Mouse (Mus musculus): ENCODE results near the gene Shank2. TPM values are rescaled to one million over a fixed set of nuclear protein-coding genes. Genes with fewer than 3 reads are reported as not detected.

The Shank2 gene
- total and polyA plus RNA-seq, 3 experiments, result not detected

DNA sequence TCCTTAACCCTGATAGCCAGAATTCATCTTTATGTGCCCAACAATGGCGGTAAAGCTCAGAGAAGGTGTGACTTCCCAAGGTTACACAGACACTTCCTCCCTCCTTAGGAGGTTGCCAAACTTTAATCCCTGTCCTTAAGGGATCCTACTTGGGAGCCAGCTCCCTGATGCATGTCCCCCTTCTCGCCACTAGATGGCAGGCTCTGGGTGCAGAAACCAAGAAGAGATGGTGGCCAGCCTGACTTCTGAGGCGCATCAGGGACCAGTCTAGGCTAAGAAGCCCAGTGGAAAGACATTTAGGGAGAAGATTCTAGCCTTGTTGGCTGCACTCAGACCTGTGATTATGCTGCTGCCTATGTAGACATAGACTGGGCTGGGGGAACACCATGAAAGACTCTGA is 215.5 kb downstream of the Shank2 start:
- no peaks in the 10 kb centered on the region for H3K9me3 ChIP-seq (replicated peaks; ENCODE audit: insufficient read depth, low read length)
- no peaks in the 10 kb centered on the region for H3K36me3 ChIP-seq (ENCODE audit: control insufficient read depth in 1 of 2, insufficient read depth in 2 of 2, low read length in 2 of 2)
- H3K27me3 ChIP-seq (ENCODE audit: control insufficient read depth in 1 of 2, insufficient read depth in 2 of 2, low read length in 2 of 2), result no peaks in the 10 kb centered on the region
- no peak overlapping the region for H3K4me3 ChIP-seq (ENCODE audit: control insufficient read depth in 1 of 2, insufficient read depth in 1 of 2, low read depth in 2 of 2, low read length in 2 of 2)
- DNase-seq (ENCODE audit: low read depth, low spot score), result peak; percentile 45
- H3K9ac ChIP-seq (ENCODE audit: control insufficient read depth, low read depth, low read length, poor library complexity, severe bottlenecking), result no peak overlapping the region
- TF ChIP-seq RAD21 (IDR thresholded peaks at IDR 0.05; ENCODE audit: low read depth, low read length) (peak; percentile 67), POLR2A (IDR thresholded peaks at IDR 0.05; ENCODE audit: control insufficient read depth in 1 of 2, insufficient read depth in 1 of 2, low read depth in 1 of 2, low read length in 2 of 2, poor library complexity in 1 of 2) (no peak), SMC3 (IDR thresholded peaks at IDR 0.05; ENCODE audit: low read depth, low read length) (peak; percentile 75), HCFC1 (IDR thresholded peaks at IDR 0.05; ENCODE audit: low read depth, low read length) (no peak), ZC3H11A (IDR thresholded peaks at IDR 0.05; ENCODE audit: low read depth, low read length) (peak; percentile 47; the same call in 1 of the 2 replicates), CTCF (IDR thresholded peaks at IDR 0.05 in 2 of 3, conservative IDR thresholded peaks at IDR 0.05 in 1 of 3; ENCODE audit: control insufficient read depth in 1 of 3, insufficient read depth in 1 of 3, low read depth in 2 of 3, low read length in 3 of 3, poor library complexity in 1 of 3, severe bottlenecking in 1 of 3) (peak; percentile 58 to 85 (median 69))
- no peak overlapping the region for H3K27ac ChIP-seq (ENCODE audit: control insufficient read depth, low read depth, low read length)
- no peaks in the 10 kb centered on the region for H3K4me1 ChIP-seq (ENCODE audit: control insufficient read depth in 1 of 2, insufficient read depth in 2 of 2, low read length in 2 of 2)
- no peaks in the 10 kb centered on the region for H3K79me2 ChIP-seq (ENCODE audit: control insufficient read depth, insufficient read depth, low read length, poor library complexity)

GRCm38 (mm10) chr7:144228683-144229082 is 227.0 kb downstream of the Shank2 start:
- H3K4me3 ChIP-seq (ENCODE audit: control insufficient read depth in 1 of 2, insufficient read depth in 1 of 2, low read depth in 2 of 2, low read length in 2 of 2), result no peak overlapping the region
- no peak overlapping the region for H3K27ac ChIP-seq (ENCODE audit: control insufficient read depth, low read depth, low read length)
- no peak for DNase-seq (ENCODE audit: low read depth, low spot score)
- H3K27me3 ChIP-seq (ENCODE audit: control insufficient read depth in 1 of 2, insufficient read depth in 2 of 2, low read length in 2 of 2), result no peaks in the 10 kb centered on the region
- H3K9ac ChIP-seq (ENCODE audit: control insufficient read depth, low read depth, low read length, poor library complexity, severe bottlenecking), result no peak overlapping the region
- no peak for TF ChIP-seq KAT2A (conservative IDR thresholded peaks at IDR 0.05; ENCODE audit: low read depth, low read length)
- no peak for TF ChIP-seq SIN3A (IDR thresholded peaks at IDR 0.05; ENCODE audit: low read length)
- TF ChIP-seq EP300 (IDR thresholded peaks at IDR 0.05; ENCODE audit: low read depth in 1 of 2, low read length in 2 of 2), result no peak
- TF ChIP-seq JUND (IDR thresholded peaks at IDR 0.05; ENCODE audit: low read depth, low read length), result no peak
- TF ChIP-seq RAD21 (IDR thresholded peaks at IDR 0.05; ENCODE audit: low read depth, low read length), result no peak
- TF ChIP-seq POLR2A (IDR thresholded peaks at IDR 0.05; ENCODE audit: control insufficient read depth in 1 of 2, insufficient read depth in 1 of 2, low read depth in 1 of 2, low read length in 2 of 2, poor library complexity in 1 of 2), result no peak
- TF ChIP-seq POLR2AphosphoS5 (IDR thresholded peaks at IDR 0.05; ENCODE audit: borderline replicate concordance, low read depth, low read length), result no peak
- no peak for TF ChIP-seq TCF12 (IDR thresholded peaks at IDR 0.05; ENCODE audit: low read depth, low read length)
- TF ChIP-seq ZMIZ1 (IDR thresholded peaks at IDR 0.05; ENCODE audit: low read depth, low read length), result no peak
- TF ChIP-seq MYB (IDR thresholded peaks at IDR 0.05; ENCODE audit: low read depth, low read length), result no peak
- no peak for TF ChIP-seq MAFK (IDR thresholded peaks at IDR 0.05; ENCODE audit: borderline replicate concordance, low read depth, low read length)
- no peak for TF ChIP-seq TAL1 (IDR thresholded peaks at IDR 0.05; ENCODE audit: low read length)
- TF ChIP-seq ZKSCAN1 (IDR thresholded peaks at IDR 0.05; ENCODE audit: low read depth, low read length), result no peak
- no peaks in the 10 kb centered on the region for H3K9me3 ChIP-seq (replicated peaks; ENCODE audit: insufficient read depth, low read length)
- H3K79me2 ChIP-seq (ENCODE audit: control insufficient read depth, insufficient read depth, low read length, poor library complexity), result no peaks in the 10 kb centered on the region
- H3K36me3 ChIP-seq (ENCODE audit: control insufficient read depth in 1 of 2, insufficient read depth in 2 of 2, low read length in 2 of 2), result no peaks in the 10 kb centered on the region
- no peaks in the 10 kb centered on the region for H3K4me1 ChIP-seq (ENCODE audit: control insufficient read depth in 1 of 2, insufficient read depth in 2 of 2, low read length in 2 of 2)
